Mouse (Mus musculus): ENCODE data around the gene Otoa. TPM values are rescaled to one million over a fixed set of nuclear protein-coding genes. Genes with fewer than 3 reads are reported as not detected.

Otoa gene
- 1 to 10 TPM; 5.4 to 7.2 TPM for total RNA-seq (2023)

GRCm38 (mm10) chr7:121081350-121081749, at the start of gene Otoa:
Gene Otoa (plus strand): TSS chr7:121081650.

GRCm38 (mm10) chr7:121033856-121034652, 47.4 kb upstream of the Otoa start, which contains the start of gene Mettl9:
Gene Mettl9 (plus strand): TSS chr7:121034445.

GRCm38 (mm10) chr7:121074281-121074680, 7.2 kb upstream of the Otoa start, which contains the start of gene Igsf6:
Gene Igsf6 (minus strand): TSS chr7:121074572.

Other genes starting within 250 kb of the Otoa start
- 10 to 100 TPM; 13.4 to 13.5 TPM for gene Eef2k, start 238.8 kb upstream of the Otoa start, total RNA-seq (2023)
- gene Polr3e, start 163.9 kb upstream of the Otoa start, total RNA-seq (2023), result 10 to 100 TPM; 38.0 to 40.5 TPM
- gene Cdr2, start 99.3 kb upstream of the Otoa start, total RNA-seq (2023), result 10 to 100 TPM; 22.6 to 22.9 TPM
- 1 to 10 TPM in 1 of 2 experiments, not detected in 1; 2.1 TPM for gene Mfsd13b, start 99.1 kb upstream of the Otoa start, total RNA-seq (2023)
- gene Mettl9, start 47.2 kb upstream of the Otoa start, total RNA-seq (2023), result 100 to 1,000 TPM; 121 to 132 TPM
- 1 to 10 TPM in 1 of 2 experiments, under 1 TPM in 1; 0.27 to 1.1 TPM for gene Igsf6, start 7.1 kb upstream of the Otoa start, total RNA-seq (2023)

Data from T-cell, adult 66 days (primary cell).